Mouse (Mus musculus): ENCODE data around the gene Gm3043. TPM values are rescaled to one million over a fixed set of nuclear protein-coding genes. Genes with fewer than 3 reads are reported as not detected.
"Not testable (repeated sequence)": the region's sequence is repeated elsewhere in the genome, so short reads cannot be mapped to it uniquely, and the experiment has no call there.

Gm3043 gene
- polyA plus RNA-seq (2016; fragmentation: Nextera tagmentation; extraction: Ambion mirVana) = not detected in 2 replicates

DNA sequence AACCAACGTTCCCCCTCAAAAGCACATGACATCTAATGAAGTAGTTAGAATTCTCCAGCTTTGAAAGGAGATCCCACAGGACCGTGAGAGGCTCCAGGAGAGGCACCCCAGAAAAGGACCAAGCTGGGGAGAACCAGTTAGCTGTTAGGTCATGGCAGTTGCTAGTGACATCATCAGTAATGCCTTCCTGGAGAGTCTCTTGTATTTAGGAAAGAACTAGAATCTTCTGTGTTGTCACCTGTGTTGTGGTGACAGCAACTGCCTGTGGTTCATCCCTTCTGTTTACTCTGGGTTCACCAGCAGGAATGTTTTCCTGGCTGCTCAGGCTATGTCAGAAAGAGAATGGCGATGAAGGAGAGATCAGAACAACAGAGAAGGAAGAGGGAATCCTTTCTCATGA is at the start of gene Gm3043:
Gene Gm3043 (plus strand): TSS at position 301 of the 400 bp plus-strand sequence.
- not testable (repeated sequence) for H3K9ac ChIP-seq; H3K36me3 ChIP-seq; H3K4me3 ChIP-seq; H3K27me3 ChIP-seq (replicated peaks); H3K4me1 ChIP-seq; ATAC-seq (ENCODE audit: low FRiP score, low read depth); H3K27ac ChIP-seq; H3K9me3 ChIP-seq; H3K4me2 ChIP-seq (replicated peaks)
- WGBS = no CpG with 5 or more reads among the region's 3 CpGs

DNA sequence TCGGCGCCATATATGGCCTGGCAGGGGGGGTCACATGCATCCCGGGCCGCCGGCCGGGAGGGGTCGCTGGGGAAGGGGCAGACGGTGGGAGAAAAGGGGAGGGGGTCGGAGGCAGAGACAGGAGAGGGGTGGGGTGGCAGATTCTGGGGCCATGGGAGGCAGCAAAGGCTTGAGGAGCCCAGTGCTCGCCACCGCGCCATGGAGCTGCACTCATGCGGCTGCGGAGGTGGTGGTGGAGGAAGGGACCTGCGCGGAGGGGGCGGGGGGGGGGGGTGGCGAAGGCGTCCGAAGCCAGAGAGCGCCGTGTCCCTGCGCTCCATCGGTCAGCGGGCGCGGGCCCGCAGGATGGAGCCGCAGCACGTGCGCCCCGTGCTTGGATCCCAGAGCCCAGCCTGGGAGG is 36.9 kb upstream of the Gm3043 start, which contains the start of gene Gm3020:
Gene Gm3020 (plus strand): TSS at position 301 of the 400 bp plus-strand sequence.
- WGBS = no CpG with 5 or more reads among the region's 32 CpGs
- H3K9ac ChIP-seq; H3K36me3 ChIP-seq; H3K4me3 ChIP-seq; ATAC-seq (ENCODE audit: low FRiP score, low read depth); H3K4me2 ChIP-seq (replicated peaks); H3K27me3 ChIP-seq (replicated peaks); H3K9me3 ChIP-seq; H3K4me1 ChIP-seq; H3K27ac ChIP-seq: not testable (repeated sequence)

Other genes starting within 250 kb of the Gm3043 start
- gene Gm10408, start 239.4 kb upstream of the Gm3043 start, polyA plus RNA-seq (2016; fragmentation: Nextera tagmentation; extraction: Ambion mirVana) = not detected in 2 replicates
- not detected in 2 replicates for gene Gm3012, start 54.3 kb upstream of the Gm3043 start, polyA plus RNA-seq (2016; fragmentation: Nextera tagmentation; extraction: Ambion mirVana)
- 4.5 and 5.9 TPM in 2 replicates for gene Gm3020, start 36.8 kb upstream of the Gm3043 start, polyA plus RNA-seq (2016; fragmentation: Nextera tagmentation; extraction: Ambion mirVana)
- gene Gm3002, start 121.3 kb downstream of the Gm3043 start, polyA plus RNA-seq (2016; fragmentation: Nextera tagmentation; extraction: Ambion mirVana) = 0.96 and 2.1 TPM in 2 replicates
- gene Gm3033, start 157.5 kb downstream of the Gm3043 start, polyA plus RNA-seq (2016; fragmentation: Nextera tagmentation; extraction: Ambion mirVana) = not detected in 2 replicates
- gene Gm2916, start 195.4 kb downstream of the Gm3043 start, polyA plus RNA-seq (2016; fragmentation: Nextera tagmentation; extraction: Ambion mirVana) = not detected in 2 replicates
- not detected in 2 replicates for gene Gm3029, start 243.0 kb downstream of the Gm3043 start, polyA plus RNA-seq (2016; fragmentation: Nextera tagmentation; extraction: Ambion mirVana)

Data from neural tube, embryonic 12.5 days (tissue).